Mouse (Mus musculus) brain, embryonic 14.5 days (tissue): ENCODE results near the gene Trpm5.

Experiments
- CTCF ChIP-seq: fragments of 200-500 bp; IDR thresholded peaks from 2 replicates; pipeline ENCODE4 v1.5.1; 2012; ENCODE audit warnings: inconsistent platforms, mild to moderate bottlenecking, moderate library complexity, borderline replicate concordance; ENCODE audit not compliant: insufficient read depth, insufficient read length; ENCODE audit errors: extremely low read depth
- POLR2A ChIP-seq: fragments of 200-500 bp; IDR thresholded peaks from 2 replicates; pipeline ENCODE4 v1.6.1; 2012; ENCODE audit warnings: mild to moderate bottlenecking, inconsistent platforms, borderline replicate concordance; ENCODE audit not compliant: poor library complexity, insufficient read depth, insufficient read length, severe bottlenecking; ENCODE audit errors: extremely low read depth

- TF ChIP-seq CTCF (no peak), POLR2A (no peak)
These were observed 73.7 kb downstream of the Trpm5 start for GRCm38 (mm10) chr7:143020764-143021163.
